Mouse (Mus musculus) intestine, embryonic 16.5 days (tissue): ENCODE data around the gene Zbtb24. TPM values are rescaled to one million over a fixed set of nuclear protein-coding genes. Genes with fewer than 3 reads are reported as not detected.

ENCODE experiments used
- ATAC-seq: fragments of 200-750 bp; cut with Nextera tagmentation; 2 replicates; pipeline ENCODE4 v1.8.0; 2017; ENCODE audit warnings: moderate TSS enrichment, moderate library complexity
- H3K27ac ChIP-seq: fragments of 300-500 bp; sonication (generic); 2 replicates; pipeline ENCODE4 v1.5.1; 2014; ENCODE audit warnings: mild to moderate bottlenecking, low read length
- H3K27me3 ChIP-seq: fragments of 300-500 bp; sonication (generic); replicated peaks from 2 replicates; pipeline ENCODE4 v1.6.1; 2014; ENCODE audit warnings: low read length, control low read depth, mixed read lengths; ENCODE audit not compliant: control insufficient read depth, insufficient read depth
- H3K36me3 ChIP-seq: fragments of 300-500 bp; sonication (generic); 2 replicates; pipeline ENCODE4 v1.6.1; 2014; ENCODE audit warnings: low read length, control low read depth; ENCODE audit not compliant: control insufficient read depth, insufficient read depth
- H3K4me1 ChIP-seq: fragments of 300-500 bp; sonication (generic); 2 replicates; pipeline ENCODE4 v1.6.1; 2014; ENCODE audit warnings: low read length, control low read depth, mixed read lengths; ENCODE audit not compliant: control insufficient read depth, insufficient read depth
- H3K4me2 ChIP-seq: fragments of 300-500 bp; sonication (generic); 2 replicates; pipeline ENCODE4 v1.6.1; 2014; ENCODE audit warnings: low read depth, low read length, control low read depth
- H3K4me3 ChIP-seq: fragments of 300-500 bp; sonication (generic); 2 replicates; pipeline ENCODE4 v1.5.1; 2014; ENCODE audit warnings: mild to moderate bottlenecking, low read length
- H3K9ac ChIP-seq: fragments of 300-500 bp; sonication (generic); 2 replicates; pipeline ENCODE4 v1.6.1; 2014; ENCODE audit warnings: low read depth, low read length
- H3K9me3 ChIP-seq: fragments of 300-500 bp; sonication (generic); 2 replicates; pipeline ENCODE4 v1.6.1; 2016; ENCODE audit warnings: low read length, control low read depth; ENCODE audit not compliant: control insufficient read depth
- WGBS: fragments of 180-500 bp; shearing (Covaris S2); extraction: QIAGEN DNeasy Blood & Tissue Kit; methylation state at CpG from one replicate; pipeline ENCODE4 v1.1.7; 2014; 5-methylcytosine and 5-hydroxymethylcytosine counted together
- polyA plus RNA-seq: library from polyadenylated mRNA; unstranded; fragments of >200 nt; fragmentation: Nextera tagmentation; extraction: Ambion mirVana; gene quantifications from 2 replicates; pipeline ENCODE4 v1.2.1, GENCODE M21; 2015

Gene Zbtb24
- polyA plus RNA-seq, 1 experiment from 2014 or later: 15.4 TPM

- H3K4me3 ChIP-seq: no peak overlapping the region
- H3K9ac ChIP-seq: no peak overlapping the region
- no peak overlapping the region for H3K4me2 ChIP-seq
- no peaks in the 10 kb centered on the region for H3K9me3 ChIP-seq
- no peak for ATAC-seq
- no peaks in the 10 kb centered on the region for H3K4me1 ChIP-seq
- WGBS: 79% methylated on average over 4 of the region's 4 CpGs
- no peaks in the 10 kb centered on the region for H3K27me3 ChIP-seq
- H3K27ac ChIP-seq: no peak overlapping the region
- peaks cover 9% of the 10 kb centered on the region; the same call in 1 of the 2 replicates for H3K36me3 ChIP-seq
These were observed 9.8 kb downstream of the Zbtb24 start for GRCm38 (mm10) chr10:41459990-41460389.

GRCm38 (mm10) chr10:41460501-41460900, 10.3 kb downstream of the Zbtb24 start:
- WGBS: 16% methylated on average over 2 of the region's 2 CpGs
- Histone ChIP-seq H3K27me3 (no peaks in the 10 kb centered on the region), H3K4me1 (no peaks in the 10 kb centered on the region), H3K4me2 (no peak overlapping the region), H3K27ac (no peak overlapping the region), H3K4me3 (no peak overlapping the region), H3K9ac (no peak overlapping the region), H3K36me3 (peaks cover 9% of the 10 kb centered on the region; the same call in 1 of the 2 replicates), H3K9me3 (no peaks in the 10 kb centered on the region)
- ATAC-seq: 0 out of 2 replicates have a peak, but pooled peaks have one; percentile 38

- H3K9ac ChIP-seq: no peak overlapping the region
- 77% methylated on average over 3 of the region's 3 CpGs for WGBS
- ATAC-seq: no peak
These were observed 11.0 kb downstream of the Zbtb24 start for GRCm38 (mm10) chr10:41461057-41461722.

GRCm38 (mm10) chr10:41464401-41464955, 14.3 kb downstream of the Zbtb24 start:
- 66% methylated on average over 15 of the region's 15 CpGs for WGBS
- Histone ChIP-seq H3K27me3 (no peaks in the 10 kb centered on the region), H3K36me3 (peaks cover 3% of the 10 kb centered on the region; the same call in 1 of the 2 replicates), H3K4me3 (no peak overlapping the region), H3K9me3 (no peaks in the 10 kb centered on the region), H3K9ac (no peak overlapping the region; the same call in 1 of the 2 replicates), H3K27ac (no peak overlapping the region), H3K4me2 (no peak overlapping the region), H3K4me1 (no peaks in the 10 kb centered on the region)
- no peak for ATAC-seq

More at GRCm38 (mm10) chr10:41461057-41461722, 11.0 kb downstream of the Zbtb24 start:
- H3K27ac ChIP-seq: no peak overlapping the region
- no peaks in the 10 kb centered on the region for H3K27me3 ChIP-seq
- peaks cover 7% of the 10 kb centered on the region; the same call in 1 of the 2 replicates for H3K36me3 ChIP-seq
- H3K9me3 ChIP-seq: no peaks in the 10 kb centered on the region
- no peak overlapping the region for H3K4me3 ChIP-seq
- H3K4me1 ChIP-seq: no peaks in the 10 kb centered on the region
- H3K4me2 ChIP-seq: no peak overlapping the region

DNA sequence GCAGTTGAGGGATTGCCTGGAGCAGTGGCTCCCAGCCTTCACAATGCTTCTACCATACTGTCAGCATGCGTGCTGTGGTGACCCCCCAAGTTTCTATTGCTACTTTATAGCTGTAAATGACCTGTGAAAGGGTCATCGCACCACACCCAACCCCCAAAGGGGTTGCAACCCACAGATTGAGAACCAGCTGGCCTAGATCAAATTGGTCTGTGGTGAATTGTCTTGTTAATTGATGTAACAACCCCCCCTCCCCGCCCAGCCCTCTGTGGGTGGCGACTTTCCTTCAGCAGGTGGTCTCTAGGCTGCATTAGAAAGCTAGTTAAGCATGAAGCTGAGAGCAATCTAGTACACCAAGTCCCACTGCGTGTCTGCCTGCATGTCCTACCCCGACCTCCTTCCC, 17.1 kb downstream of the Zbtb24 start:
- ATAC-seq: no peak
- peaks cover 6% of the 10 kb centered on the region; the same call in 1 of the 2 replicates for H3K4me1 ChIP-seq
- no peak overlapping the region for H3K9ac ChIP-seq
- H3K27me3 ChIP-seq: no peaks in the 10 kb centered on the region
- H3K4me2 ChIP-seq: no peak overlapping the region
- 46% methylated on average over 6 of the region's 6 CpGs for WGBS
- no peaks in the 10 kb centered on the region for H3K9me3 ChIP-seq
- no peak overlapping the region for H3K27ac ChIP-seq
- H3K4me3 ChIP-seq: no peak overlapping the region
- peaks cover 3% of the 10 kb centered on the region; the same call in 1 of the 2 replicates for H3K36me3 ChIP-seq

- Histone ChIP-seq H3K9ac (no peak overlapping the region), H3K4me1 (peaks cover 18% of the 10 kb centered on the region), H3K36me3 (no peaks in the 10 kb centered on the region), H3K27ac (peak overlapping the region; percentile 37; the same call in 1 of the 2 replicates), H3K9me3 (no peaks in the 10 kb centered on the region), H3K4me2 (no peak overlapping the region), H3K27me3 (no peaks in the 10 kb centered on the region), H3K4me3 (no peak overlapping the region)
- 71% methylated on average over 3 of the region's 3 CpGs for WGBS
- ATAC-seq: peak; percentile 30
These were observed 20.5 kb downstream of the Zbtb24 start for GRCm38 (mm10) chr10:41470693-41471092.

DNA sequence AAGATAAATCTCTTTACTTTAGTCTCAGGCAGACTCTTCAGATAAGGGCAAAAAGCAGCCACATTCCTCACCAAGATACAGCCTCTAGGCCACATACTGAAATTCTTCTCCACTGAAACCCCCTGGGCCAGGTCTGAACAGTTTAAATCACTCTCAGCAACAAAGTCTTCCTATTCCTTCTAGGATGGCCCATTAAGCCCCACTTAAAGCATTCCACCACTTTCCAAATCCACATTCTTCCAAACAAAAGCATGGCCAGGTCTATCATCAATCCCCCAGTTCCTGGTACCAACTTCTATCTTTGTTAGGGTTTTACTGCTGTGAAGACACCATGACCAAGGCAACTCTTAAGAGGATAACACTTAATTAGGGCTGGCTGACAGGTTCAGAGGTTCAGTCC, 22.4 kb downstream of the Zbtb24 start:
- no peak overlapping the region for H3K9ac ChIP-seq
- ATAC-seq: no peak

DNA sequence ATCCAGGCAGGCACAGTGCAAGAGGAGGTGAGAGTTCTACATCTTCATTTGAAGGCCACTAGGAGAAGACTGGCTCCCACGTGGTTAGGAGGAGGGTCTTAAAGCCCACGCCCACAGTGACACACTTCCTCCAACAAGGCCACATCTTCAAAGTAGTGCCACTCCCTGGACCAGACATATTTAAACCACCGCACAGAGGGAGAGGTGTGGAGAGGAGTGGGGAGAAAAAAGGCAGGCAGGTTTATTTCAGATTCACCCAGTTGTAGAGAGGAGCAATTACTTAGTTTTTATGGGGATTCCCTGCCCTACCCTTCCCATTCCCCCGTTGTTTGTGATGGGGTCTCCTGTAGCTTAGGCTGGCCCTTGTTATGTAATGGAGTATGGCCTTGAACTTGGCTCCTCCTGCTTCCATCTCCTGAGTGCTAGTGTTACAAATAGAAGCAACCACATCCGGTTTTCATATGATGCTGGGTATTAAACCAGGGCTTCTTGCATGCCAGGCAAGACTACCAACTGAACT, 22.8 kb downstream of the Zbtb24 start:
- Histone ChIP-seq H3K36me3 (no peaks in the 10 kb centered on the region), H3K4me3 (no peak overlapping the region), H3K27me3 (no peaks in the 10 kb centered on the region), H3K9ac (no peak overlapping the region), H3K9me3 (no peaks in the 10 kb centered on the region), H3K4me2 (no peak overlapping the region), H3K4me1 (peaks cover 37% of the 10 kb centered on the region), H3K27ac (no peak overlapping the region)
- no peak for ATAC-seq
- 62% methylated on average over 5 of the region's 5 CpGs for WGBS

More for the DNA sequence above, 22.4 kb downstream of the Zbtb24 start:
- no peaks in the 10 kb centered on the region for H3K27me3 ChIP-seq
- H3K4me3 ChIP-seq: no peak overlapping the region
- no peaks in the 10 kb centered on the region for H3K36me3 ChIP-seq
- no peaks in the 10 kb centered on the region for H3K9me3 ChIP-seq
- H3K4me2 ChIP-seq: no peak overlapping the region
- H3K27ac ChIP-seq: no peak overlapping the region
- peaks cover 35% of the 10 kb centered on the region for H3K4me1 ChIP-seq

DNA sequence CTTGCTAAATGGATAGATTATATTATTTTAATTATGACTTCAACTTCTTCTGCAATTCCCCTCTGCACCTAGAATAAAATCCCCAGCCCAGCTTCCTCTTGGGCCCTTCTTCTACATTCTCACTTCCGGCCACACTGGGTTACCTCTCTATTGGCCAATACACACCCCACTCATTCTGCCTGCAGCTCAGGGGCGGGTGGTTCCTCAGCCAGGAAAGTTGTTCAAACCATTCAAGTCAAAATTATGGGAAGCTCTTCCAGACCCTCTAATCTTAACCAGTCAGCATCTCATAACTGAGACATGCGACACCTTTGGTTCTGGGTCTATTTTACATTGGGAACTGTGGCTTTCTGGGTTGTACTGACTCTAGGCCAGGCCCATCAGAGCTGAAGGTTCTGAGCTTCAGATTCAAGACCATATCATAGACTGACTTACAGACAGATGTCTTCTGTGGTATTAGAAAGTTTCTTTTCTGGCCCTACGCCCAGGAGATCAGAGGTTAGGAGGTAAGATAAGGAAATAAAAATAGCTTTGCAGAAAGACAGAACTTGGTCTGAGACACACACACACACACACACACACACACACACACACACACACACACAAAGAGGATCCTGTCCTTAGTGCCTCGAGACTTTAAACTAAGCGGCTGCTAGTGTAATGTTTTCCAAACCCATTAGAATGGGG, 23.7 kb downstream of the Zbtb24 start:
- H3K4me3 ChIP-seq: no peak overlapping the region
- 71% methylated on average over 6 of the region's 6 CpGs for WGBS
- no peak overlapping the region for H3K4me2 ChIP-seq
- no peaks in the 10 kb centered on the region for H3K36me3 ChIP-seq
- no peaks in the 10 kb centered on the region for H3K27me3 ChIP-seq
- no peak for ATAC-seq
- no peaks in the 10 kb centered on the region for H3K9me3 ChIP-seq
- H3K4me1 ChIP-seq: peaks cover 38% of the 10 kb centered on the region
- no peak overlapping the region for H3K9ac ChIP-seq
- peak overlapping the region; percentile 55; the same call in 1 of the 2 replicates for H3K27ac ChIP-seq
